Mouse (Mus musculus): ENCODE data around the gene Mlkl. TPM values are rescaled to one million over a fixed set of nuclear protein-coding genes. Genes with fewer than 3 reads are reported as not detected.
A peak's percentile ranks its signal among the peaks of the same experiment; 100 is the strongest.
"Not testable (repeated sequence)": the region's sequence is repeated elsewhere in the genome, so short reads cannot be mapped to it uniquely, and the experiment has no call there.

Gene Mlkl
- polyA plus RNA-seq, 1 experiment from 2014 or later: 2.5 TPM

- H3K4me2 ChIP-seq (ENCODE audit: low read depth, low read length): peak overlapping the region; percentile 58
- H3K27ac ChIP-seq (replicated peaks; ENCODE audit: low read depth, low read length): no peak overlapping the region
- H3K9ac ChIP-seq (ENCODE audit: low read depth, low read length): peak overlapping the region; percentile 30; the same call in 1 of the 2 replicates
- H3K9me3 ChIP-seq (ENCODE audit: control insufficient read depth, low read length): no peaks in the 10 kb centered on the region
- no peaks in the 10 kb centered on the region for H3K4me1 ChIP-seq (ENCODE audit: control insufficient read depth, insufficient read depth, low read length)
- ATAC-seq (ENCODE audit: low read depth) (no peak), DNase-seq (ENCODE audit: low spot score) (no peak)
- 41% methylated on average over 12 of the region's 12 CpGs for WGBS
- peaks cover 36% of the 10 kb centered on the region for H3K27me3 ChIP-seq (replicated peaks; ENCODE audit: control insufficient read depth, insufficient read depth, low read length)
- H3K4me3 ChIP-seq (ENCODE audit: low read depth, low read length): peak overlapping the region; percentile 31
- H3K36me3 ChIP-seq (ENCODE audit: control insufficient read depth, insufficient read depth, low read length): no peaks in the 10 kb centered on the region
Measured at GRCm38 (mm10) chr8:111338370-111339208, 612 bp upstream of the Mlkl start.

GRCm38 (mm10) chr8:111337311-111337889 is 577 bp downstream of the Mlkl start:
- H3K4me3 ChIP-seq (ENCODE audit: low read depth, low read length): peak overlapping the region; percentile 31
- no peaks in the 10 kb centered on the region for H3K36me3 ChIP-seq (ENCODE audit: control insufficient read depth, insufficient read depth, low read length)
- peaks cover 36% of the 10 kb centered on the region for H3K27me3 ChIP-seq (replicated peaks; ENCODE audit: control insufficient read depth, insufficient read depth, low read length)
- no peaks in the 10 kb centered on the region for H3K9me3 ChIP-seq (ENCODE audit: control insufficient read depth, low read length)
- no peak for DNase-seq (ENCODE audit: low spot score)
- no peak for ATAC-seq (ENCODE audit: low read depth)
- H3K9ac ChIP-seq (ENCODE audit: low read depth, low read length): peak overlapping the region; percentile 30; the same call in 1 of the 2 replicates
- no peak overlapping the region for H3K27ac ChIP-seq (replicated peaks; ENCODE audit: low read depth, low read length)
- no peaks in the 10 kb centered on the region for H3K4me1 ChIP-seq (ENCODE audit: control insufficient read depth, insufficient read depth, low read length)
- 28% methylated on average over 17 of the region's 17 CpGs for WGBS
- H3K4me2 ChIP-seq (ENCODE audit: low read depth, low read length): peak overlapping the region; percentile 58

- H3K27ac ChIP-seq (replicated peaks; ENCODE audit: low read depth, low read length): no peak overlapping the region
- no peak for DNase-seq (ENCODE audit: low spot score)
- 82% methylated on average over 4 of the region's 4 CpGs for WGBS
- H3K27me3 ChIP-seq (replicated peaks; ENCODE audit: control insufficient read depth, insufficient read depth, low read length): peaks cover 36% of the 10 kb centered on the region
- ATAC-seq (ENCODE audit: low read depth): no peak
- H3K9ac ChIP-seq (ENCODE audit: low read depth, low read length): no peak overlapping the region
- no peak overlapping the region for H3K4me2 ChIP-seq (ENCODE audit: low read depth, low read length)
- H3K4me1 ChIP-seq (ENCODE audit: control insufficient read depth, insufficient read depth, low read length): no peaks in the 10 kb centered on the region
- H3K36me3 ChIP-seq (ENCODE audit: control insufficient read depth, insufficient read depth, low read length): no peaks in the 10 kb centered on the region
- no peaks in the 10 kb centered on the region for H3K9me3 ChIP-seq (ENCODE audit: control insufficient read depth, low read length)
- H3K4me3 ChIP-seq (ENCODE audit: low read depth, low read length): no peak overlapping the region
Measured at GRCm38 (mm10) chr8:111336692-111337091, 1.3 kb downstream of the Mlkl start.

- no peak overlapping the region for H3K27ac ChIP-seq (replicated peaks; ENCODE audit: low read depth, low read length)
- H3K27me3 ChIP-seq (replicated peaks; ENCODE audit: control insufficient read depth, insufficient read depth, low read length): no peaks in the 10 kb centered on the region
- H3K4me3 ChIP-seq (ENCODE audit: low read depth, low read length): no peak overlapping the region
- WGBS: 77% methylated on average over 6 of the region's 6 CpGs
- no peaks in the 10 kb centered on the region for H3K9me3 ChIP-seq (ENCODE audit: control insufficient read depth, low read length)
- ATAC-seq (ENCODE audit: low read depth) (no peak), DNase-seq (ENCODE audit: low spot score) (no peak)
- H3K4me1 ChIP-seq (ENCODE audit: control insufficient read depth, insufficient read depth, low read length): no peaks in the 10 kb centered on the region
- no peaks in the 10 kb centered on the region for H3K36me3 ChIP-seq (ENCODE audit: control insufficient read depth, insufficient read depth, low read length)
- no peak overlapping the region for H3K4me2 ChIP-seq (ENCODE audit: low read depth, low read length)
- no peak overlapping the region for H3K9ac ChIP-seq (ENCODE audit: low read depth, low read length)
Measured at GRCm38 (mm10) chr8:111325222-111325790, 12.7 kb downstream of the Mlkl start.

- no peak overlapping the region for H3K9ac ChIP-seq (ENCODE audit: low read depth, low read length)
- no peak for DNase-seq (ENCODE audit: low spot score)
- H3K27ac ChIP-seq (replicated peaks; ENCODE audit: low read depth, low read length): no peak overlapping the region
- no peak for ATAC-seq (ENCODE audit: low read depth)
- H3K9me3 ChIP-seq (ENCODE audit: control insufficient read depth, low read length): no peaks in the 10 kb centered on the region
- no peaks in the 10 kb centered on the region for H3K27me3 ChIP-seq (replicated peaks; ENCODE audit: control insufficient read depth, insufficient read depth, low read length)
- no peak overlapping the region for H3K4me2 ChIP-seq (ENCODE audit: low read depth, low read length)
- no peaks in the 10 kb centered on the region for H3K36me3 ChIP-seq (ENCODE audit: control insufficient read depth, insufficient read depth, low read length)
- H3K4me1 ChIP-seq (ENCODE audit: control insufficient read depth, insufficient read depth, low read length): no peaks in the 10 kb centered on the region
- 83% methylated on average over 12 of the region's 12 CpGs for WGBS
- H3K4me3 ChIP-seq (ENCODE audit: low read depth, low read length): no peak overlapping the region
Measured at GRCm38 (mm10) chr8:111314729-111315128, 23.2 kb downstream of the Mlkl start.

GRCm38 (mm10) chr8:111313961-111314360 is 24.0 kb downstream of the Mlkl start:
- not testable (repeated sequence) for H3K36me3 ChIP-seq (ENCODE audit: control insufficient read depth, insufficient read depth, low read length); H3K9ac ChIP-seq (ENCODE audit: low read depth, low read length); H3K4me3 ChIP-seq (ENCODE audit: low read depth, low read length); ATAC-seq (ENCODE audit: low read depth); H3K27me3 ChIP-seq (replicated peaks; ENCODE audit: control insufficient read depth, insufficient read depth, low read length); H3K4me1 ChIP-seq (ENCODE audit: control insufficient read depth, insufficient read depth, low read length); H3K9me3 ChIP-seq (ENCODE audit: control insufficient read depth, low read length); H3K27ac ChIP-seq (replicated peaks; ENCODE audit: low read depth, low read length); DNase-seq (ENCODE audit: low spot score); H3K4me2 ChIP-seq (ENCODE audit: low read depth, low read length)
- 94% methylated on average over 6 of the region's 6 CpGs for WGBS

GRCm38 (mm10) chr8:111312758-111313162 is 25.2 kb downstream of the Mlkl start:
- no peak overlapping the region for H3K27ac ChIP-seq (replicated peaks; ENCODE audit: low read depth, low read length)
- H3K36me3 ChIP-seq (ENCODE audit: control insufficient read depth, insufficient read depth, low read length): no peaks in the 10 kb centered on the region
- no peak overlapping the region for H3K4me2 ChIP-seq (ENCODE audit: low read depth, low read length)
- 65% methylated on average over 3 of the region's 3 CpGs for WGBS
- H3K9me3 ChIP-seq (ENCODE audit: control insufficient read depth, low read length): no peaks in the 10 kb centered on the region
- H3K4me3 ChIP-seq (ENCODE audit: low read depth, low read length): no peak overlapping the region
- no peak for DNase-seq (ENCODE audit: low spot score)
- H3K4me1 ChIP-seq (ENCODE audit: control insufficient read depth, insufficient read depth, low read length): no peaks in the 10 kb centered on the region
- no peaks in the 10 kb centered on the region for H3K27me3 ChIP-seq (replicated peaks; ENCODE audit: control insufficient read depth, insufficient read depth, low read length)
- no peak overlapping the region for H3K9ac ChIP-seq (ENCODE audit: low read depth, low read length)
- ATAC-seq (ENCODE audit: low read depth): no peak

GRCm38 (mm10) chr8:111310006-111310405 is 28.0 kb downstream of the Mlkl start:
- H3K27ac ChIP-seq (replicated peaks; ENCODE audit: low read depth, low read length); H3K9me3 ChIP-seq (ENCODE audit: control insufficient read depth, low read length); H3K4me3 ChIP-seq (ENCODE audit: low read depth, low read length); H3K9ac ChIP-seq (ENCODE audit: low read depth, low read length); H3K4me2 ChIP-seq (ENCODE audit: low read depth, low read length); H3K4me1 ChIP-seq (ENCODE audit: control insufficient read depth, insufficient read depth, low read length); H3K27me3 ChIP-seq (replicated peaks; ENCODE audit: control insufficient read depth, insufficient read depth, low read length); H3K36me3 ChIP-seq (ENCODE audit: control insufficient read depth, insufficient read depth, low read length); DNase-seq (ENCODE audit: low spot score); ATAC-seq (ENCODE audit: low read depth): not testable (repeated sequence)
- WGBS: 92% methylated on average over 15 of the region's 15 CpGs
